Mouse (Mus musculus) G1E (cell line): ENCODE measurements around the gene Dck.

Experiments used
- CTCF ChIP-seq: IDR thresholded peaks from 2 replicates; pipeline ENCODE4 v1.5.1; 2012; ENCODE audit warnings: low read depth, low read length, inconsistent platforms, mixed read lengths
- POLR2AphosphoS5 ChIP-seq: IDR thresholded peaks from 2 replicates; pipeline ENCODE4 v1.6.1; 2012; ENCODE audit warnings: low read depth, low read length, inconsistent platforms; ENCODE audit not compliant: insufficient replicate concordance
- TAL1 ChIP-seq: conservative IDR thresholded peaks from 2 replicates; pipeline ENCODE4 v1.6.1; 2012; ENCODE audit warnings: low read depth, low read length, inconsistent platforms, mixed read lengths

DNA sequence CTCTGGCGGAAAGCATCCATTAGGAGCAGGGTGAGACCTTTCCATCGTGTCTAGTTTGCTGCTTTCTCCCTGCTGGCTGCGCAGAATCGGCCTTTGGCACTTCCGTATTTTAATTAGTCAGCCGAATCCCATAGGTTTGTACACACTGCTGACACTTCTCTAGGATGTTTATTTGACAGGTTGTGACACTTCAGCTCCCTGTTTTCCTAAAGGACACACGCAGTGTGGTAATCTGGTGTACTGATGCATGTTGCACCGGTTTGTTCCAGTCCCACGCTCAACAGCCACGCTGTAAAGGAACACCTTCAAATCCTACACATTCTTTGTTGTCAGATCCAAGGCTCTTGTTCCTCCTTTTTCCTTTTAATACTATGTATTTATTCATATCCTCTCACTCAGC is 60.0 kb downstream of the Dck start:
- TF ChIP-seq TAL1 (no peak), CTCF (no peak), POLR2AphosphoS5 (no peak)
